Mouse (Mus musculus) hindbrain, embryonic 15.5 days (tissue): Measurements from ENCODE around the gene Gm20458. TPM values are rescaled to one million over a fixed set of nuclear protein-coding genes. Genes with fewer than 3 reads are reported as not detected.

Source experiments
- ATAC-seq: fragments of 200-750 bp; cut with Nextera tagmentation; 2 replicates; pipeline ENCODE4 v1.8.0; 2017; ENCODE audit warnings: low read depth, moderate number of reproducible peaks, moderate TSS enrichment; ENCODE audit not compliant: low FRiP score
- H3K27ac ChIP-seq: fragments of 300-500 bp; sonication (generic); replicated peaks from 2 replicates; pipeline ENCODE4 v1.5.1; 2015; ENCODE audit warnings: mild to moderate bottlenecking, inconsistent platforms
- H3K27me3 ChIP-seq: fragments of 300-500 bp; sonication (generic); 2 replicates; pipeline ENCODE4 v1.6.1; 2015; ENCODE audit warnings: control low read depth, inconsistent platforms
- H3K36me3 ChIP-seq: fragments of 300-500 bp; sonication (generic); 2 replicates; pipeline ENCODE4 v1.6.1; 2015; ENCODE audit warnings: control low read depth, inconsistent platforms
- H3K4me1 ChIP-seq: fragments of 300-500 bp; sonication (generic); replicated peaks from 2 replicates; pipeline ENCODE4 v1.6.1; 2015; ENCODE audit warnings: control low read depth, inconsistent platforms
- H3K4me2 ChIP-seq: fragments of 300-500 bp; sonication (generic); 2 replicates; pipeline ENCODE4 v1.6.1; 2015; ENCODE audit warnings: moderate library complexity, mild to moderate bottlenecking, inconsistent platforms
- H3K4me3 ChIP-seq: fragments of 300-500 bp; sonication (generic); 2 replicates; pipeline ENCODE4 v1.5.1; 2015; ENCODE audit warnings: mild to moderate bottlenecking, inconsistent platforms
- H3K9ac ChIP-seq: fragments of 300-500 bp; sonication (generic); 2 replicates; pipeline ENCODE4 v1.6.1; 2015; ENCODE audit warnings: inconsistent platforms
- H3K9me3 ChIP-seq: fragments of 300-500 bp; sonication (generic); 2 replicates; pipeline ENCODE4 v1.6.1; 2016; ENCODE audit warnings: control low read depth, inconsistent platforms
- whole genome bisulfite sequencing: fragments of 180-500 bp; shearing (Covaris S2); methylation state at CpG from one replicate; pipeline ENCODE4 v1.1.7; 2015; 5-methylcytosine and 5-hydroxymethylcytosine counted together
- polyA plus RNA-seq: library from polyadenylated mRNA; unstranded; fragments of >200 nt; fragmentation: Nextera tagmentation; extraction: Ambion mirVana; gene quantifications from 2 replicates; pipeline ENCODE4 v1.2.1, GENCODE M21; 2015

Gm20458 gene
- polyA plus RNA-seq, 1 experiment from 2014 or later, result 6.6 TPM

GRCm38 (mm10) chr2:164457942-164458341 is 2.8 kb upstream of the Gm20458 start:
- no peaks in the 10 kb centered on the region for H3K9me3 ChIP-seq
- H3K9ac ChIP-seq, result no peak overlapping the region
- 60% methylated on average over 7 of the region's 7 CpGs for WGBS

DNA sequence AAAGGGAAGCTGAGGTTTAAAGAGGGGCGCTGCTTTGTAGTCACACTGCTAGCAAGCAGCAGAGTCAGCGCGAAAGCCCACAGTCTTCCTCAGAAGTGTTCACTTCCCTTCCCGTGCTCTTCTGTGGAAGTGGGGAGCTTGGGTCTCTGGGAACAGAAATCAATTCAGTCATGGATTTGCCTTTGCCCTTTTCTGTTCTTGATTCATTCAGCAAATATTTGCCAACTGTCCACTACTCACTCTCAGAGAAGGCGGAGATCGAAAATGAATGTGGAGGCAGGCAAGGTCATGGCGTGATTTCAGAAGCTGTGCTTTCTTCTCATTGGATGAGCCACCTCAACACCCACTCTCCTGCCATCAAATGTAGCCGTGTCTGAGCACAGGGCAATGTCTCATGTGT is 2.2 kb upstream of the Gm20458 start:
- no peaks in the 10 kb centered on the region for H3K9me3 ChIP-seq
- H3K9ac ChIP-seq, result no peak overlapping the region
- WGBS, result 91% methylated on average over 8 of the region's 8 CpGs
- no peak for ATAC-seq
- no peak overlapping the region for H3K4me3 ChIP-seq
- peaks cover 5% of the 10 kb centered on the region; the same call in 1 of the 2 replicates for H3K36me3 ChIP-seq
- no peak overlapping the region for H3K27ac ChIP-seq
- H3K4me1 ChIP-seq, result peaks cover 18% of the 10 kb centered on the region
- no peaks in the 10 kb centered on the region for H3K27me3 ChIP-seq
- no peak overlapping the region for H3K4me2 ChIP-seq

More at GRCm38 (mm10) chr2:164457942-164458341, 2.8 kb upstream of the Gm20458 start:
- ATAC-seq, result no peak
- Histone ChIP-seq H3K27ac (no peak overlapping the region), H3K27me3 (no peaks in the 10 kb centered on the region), H3K36me3 (0 out of 2 replicates have a peak, but pooled peaks cover 3% of the 10 kb centered on the region), H3K4me1 (peaks cover 14% of the 10 kb centered on the region), H3K4me3 (no peak overlapping the region), H3K4me2 (no peak overlapping the region)

DNA sequence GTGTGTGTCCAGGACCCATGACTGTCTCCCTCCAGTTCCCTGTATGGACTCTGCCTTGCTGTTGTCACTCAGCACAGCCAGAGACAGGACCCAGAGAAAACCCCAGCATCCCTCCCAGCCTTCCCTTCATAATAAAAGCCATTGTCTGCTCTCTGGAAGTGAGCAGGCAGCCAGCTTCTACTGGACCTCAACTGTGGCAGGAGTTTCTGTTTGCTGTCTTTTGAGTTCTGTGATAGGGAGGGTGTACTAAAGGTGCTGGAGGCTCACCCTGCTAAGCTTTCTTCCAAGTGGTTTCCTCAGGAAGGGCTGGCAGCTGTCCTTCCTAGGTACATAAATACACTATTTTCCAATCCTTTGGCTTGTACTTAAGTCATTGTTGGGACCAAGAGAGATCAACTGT is 4.4 kb downstream of the Gm20458 start:
- Histone ChIP-seq H3K4me2 (no peak overlapping the region), H3K9ac (no peak overlapping the region), H3K4me1 (peaks cover 18% of the 10 kb centered on the region), H3K36me3 (peaks cover 41% of the 10 kb centered on the region), H3K9me3 (no peaks in the 10 kb centered on the region), H3K27ac (no peak overlapping the region), H3K4me3 (no peak overlapping the region), H3K27me3 (no peaks in the 10 kb centered on the region)
- ATAC-seq, result no peak

GRCm38 (mm10) chr2:164466787-164467186 is 6.0 kb downstream of the Gm20458 start:
- no peaks in the 10 kb centered on the region for H3K9me3 ChIP-seq
- H3K4me3 ChIP-seq, result no peak overlapping the region
- peaks cover 51% of the 10 kb centered on the region for H3K36me3 ChIP-seq
- H3K9ac ChIP-seq, result no peak overlapping the region
- 87% methylated on average over 5 of the region's 5 CpGs for WGBS
- ATAC-seq, result no peak
- peaks cover 16% of the 10 kb centered on the region for H3K4me1 ChIP-seq
- H3K4me2 ChIP-seq, result no peak overlapping the region
- no peak overlapping the region for H3K27ac ChIP-seq
- no peaks in the 10 kb centered on the region for H3K27me3 ChIP-seq

DNA sequence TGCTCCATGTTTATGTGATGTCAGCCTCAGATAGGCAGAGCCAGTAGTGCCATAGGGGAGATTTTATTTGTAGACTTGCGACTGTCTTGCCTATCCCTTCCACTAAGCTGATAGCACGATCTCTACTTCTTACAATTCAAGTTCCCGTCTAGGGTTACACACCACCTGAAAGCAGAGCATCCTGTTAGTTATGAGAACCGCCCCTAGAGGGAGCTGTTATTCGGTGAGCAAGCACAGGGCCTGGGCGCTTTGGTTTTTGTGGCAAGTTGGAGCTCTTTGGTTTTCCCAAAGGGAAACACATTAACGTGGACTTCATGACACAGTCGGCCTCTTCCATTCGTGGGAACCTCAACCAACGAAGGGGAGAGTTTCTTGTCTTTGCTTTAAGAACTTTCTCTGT is 9.5 kb downstream of the Gm20458 start:
- Histone ChIP-seq H3K4me1 (no peaks in the 10 kb centered on the region), H3K9me3 (no peaks in the 10 kb centered on the region), H3K4me2 (no peak overlapping the region), H3K27ac (no peak overlapping the region), H3K36me3 (peaks cover 43% of the 10 kb centered on the region), H3K4me3 (no peak overlapping the region), H3K9ac (no peak overlapping the region), H3K27me3 (no peaks in the 10 kb centered on the region)
- 33% methylated on average over 10 of the region's 10 CpGs for WGBS
- ATAC-seq, result no peak

DNA sequence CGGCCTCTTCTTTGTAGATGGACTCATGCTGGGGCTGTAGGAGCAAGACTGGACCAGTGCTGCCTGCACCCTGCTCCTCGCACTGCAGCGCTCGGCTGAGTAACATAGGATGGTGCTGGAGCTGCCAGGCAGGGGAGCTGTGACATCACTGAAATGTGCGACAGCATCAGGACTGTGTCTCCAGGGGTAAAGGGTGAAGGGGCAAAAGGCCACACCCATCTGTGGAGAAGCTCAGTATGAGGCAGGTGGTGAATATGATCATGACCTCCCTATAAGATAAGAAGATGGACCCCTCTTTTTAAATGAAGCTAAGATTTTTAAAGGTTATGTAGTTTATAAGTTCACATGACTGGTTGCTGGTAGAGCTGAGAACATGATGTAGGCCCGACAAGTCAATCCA is 12.9 kb downstream of the Gm20458 start, which contains the start of gene Trp53tg5:
Gene Trp53tg5 (minus strand): TSS at position 101 of the 400 bp plus-strand sequence.
- Histone ChIP-seq H3K9ac (no peak within 1 kb of the TSS), H3K4me2 (no peak within 1 kb of the TSS), H3K4me3 (no peak within 1 kb of the TSS), H3K9me3 (no peaks in the 10 kb centered on the region), H3K4me1 (no peaks in the 10 kb centered on the region), H3K27me3 (no peaks in the 10 kb centered on the region), H3K27ac (no peak within 1 kb of the TSS), H3K36me3 (peaks cover 34% of the 10 kb centered on the region)
- ATAC-seq, result no peak
- 81% methylated on average over 6 of the region's 6 CpGs for WGBS

- H3K4me1 ChIP-seq, result peaks cover 17% of the 10 kb centered on the region
- peak within 1 kb of the TSS; percentile 98 for H3K4me2 ChIP-seq
- peak within 1 kb of the TSS; percentile 60 for H3K9ac ChIP-seq
- 2% methylated on average over 26 of the region's 26 CpGs for WGBS
- H3K27ac ChIP-seq, result peak within 1 kb of the TSS; percentile 28
- H3K9me3 ChIP-seq, result no peaks in the 10 kb centered on the region
- H3K27me3 ChIP-seq, result 0 out of 2 replicates have a peak, but pooled peaks cover 3% of the 10 kb centered on the region
- peak within 1 kb of the TSS; percentile 64 for H3K4me3 ChIP-seq
- ATAC-seq, result peak; percentile 62
- H3K36me3 ChIP-seq, result peaks cover 16% of the 10 kb centered on the region
Observed at GRCm38 (mm10) chr2:164485681-164486257, 25.0 kb downstream of the Gm20458 start, which contains the start of gene Dbndd2. Gene Dbndd2, plus strand, starts transcription at chr2:164486106.

- H3K4me1 ChIP-seq, result peaks cover 17% of the 10 kb centered on the region
- no peaks in the 10 kb centered on the region for H3K9me3 ChIP-seq
- peak; percentile 81 for ATAC-seq
- under 1% methylated on average over 65 of the region's 90 CpGs for WGBS
- peak overlapping the region; percentile 98 for H3K4me2 ChIP-seq
- peak overlapping the region; percentile 60 for H3K9ac ChIP-seq
- peak overlapping the region; percentile 28 for H3K27ac ChIP-seq
- peak overlapping the region; percentile 64 for H3K4me3 ChIP-seq
- 0 out of 2 replicates have a peak, but pooled peaks cover 3% of the 10 kb centered on the region for H3K27me3 ChIP-seq
- H3K36me3 ChIP-seq, result peaks cover 16% of the 10 kb centered on the region
Observed at GRCm38 (mm10) chr2:164486258-164487114, 25.7 kb downstream of the Gm20458 start.

DNA sequence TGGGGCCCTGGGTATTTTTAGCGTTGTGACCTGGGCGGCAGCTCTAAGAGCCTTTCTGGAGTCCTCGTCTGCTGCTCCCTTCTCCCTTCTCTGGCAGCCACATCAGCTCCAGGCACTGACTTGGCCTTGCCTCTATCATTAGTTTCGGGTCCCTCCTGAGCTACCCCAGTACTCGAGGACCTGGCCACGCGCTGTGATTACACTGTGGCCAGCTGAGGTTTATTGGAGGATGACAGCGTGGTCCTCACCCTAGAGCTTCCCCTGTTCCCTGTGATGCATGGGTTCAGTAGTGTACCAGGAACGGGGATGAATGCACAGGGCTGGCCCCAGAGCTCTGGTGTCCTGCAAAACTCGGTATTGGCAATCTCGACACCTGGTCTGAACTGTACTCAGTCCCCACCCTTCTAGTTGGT is 26.4 kb downstream of the Gm20458 start:
- Histone ChIP-seq H3K4me1 (peaks cover 17% of the 10 kb centered on the region), H3K36me3 (peaks cover 16% of the 10 kb centered on the region), H3K4me3 (peak overlapping the region; percentile 64), H3K4me2 (peak overlapping the region; percentile 98), H3K9me3 (no peaks in the 10 kb centered on the region), H3K27ac (no peak overlapping the region), H3K27me3 (0 out of 2 replicates have a peak, but pooled peaks cover 3% of the 10 kb centered on the region), H3K9ac (peak overlapping the region; percentile 60)
- peak; percentile 42; the same call in 1 of the 2 replicates for ATAC-seq
- WGBS, result 12% methylated on average over 11 of the region's 11 CpGs

- no peak for ATAC-seq
- Histone ChIP-seq H3K9ac (no peak overlapping the region), H3K27me3 (0 out of 2 replicates have a peak, but pooled peaks cover 3% of the 10 kb centered on the region), H3K27ac (no peak overlapping the region), H3K4me1 (peaks cover 17% of the 10 kb centered on the region), H3K9me3 (no peaks in the 10 kb centered on the region), H3K36me3 (peaks cover 16% of the 10 kb centered on the region), H3K4me3 (0 out of 2 replicates have a peak overlapping the region, but pooled peaks have one; percentile 64), H3K4me2 (peak overlapping the region; percentile 98)
- 54% methylated on average over 9 of the region's 9 CpGs for WGBS
Observed at GRCm38 (mm10) chr2:164487812-164488211, 27.0 kb downstream of the Gm20458 start.

DNA sequence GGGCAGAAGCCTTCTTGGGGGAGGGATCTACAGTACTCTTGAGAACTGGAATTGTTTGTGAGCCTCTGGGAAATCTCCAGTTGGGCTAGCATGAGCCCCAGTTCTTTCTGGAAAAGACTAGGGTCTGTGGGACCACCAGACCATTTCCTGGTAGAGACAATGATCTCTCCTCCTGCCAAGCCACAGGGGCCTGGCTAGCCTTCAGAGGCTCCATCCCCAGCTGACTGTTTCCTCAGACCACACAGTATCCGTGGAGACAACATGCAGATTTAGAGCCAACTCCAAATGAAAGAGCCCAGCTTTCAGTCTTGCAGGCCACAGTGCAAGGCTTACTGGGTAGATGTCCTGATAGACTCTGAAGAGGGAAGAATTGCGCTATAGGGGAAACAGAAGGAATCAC is 33.4 kb downstream of the Gm20458 start:
- Histone ChIP-seq H3K36me3 (peaks cover 14% of the 10 kb centered on the region), H3K4me3 (no peak overlapping the region)
- ATAC-seq, result peak; percentile 49; the same call in 1 of the 2 replicates

DNA sequence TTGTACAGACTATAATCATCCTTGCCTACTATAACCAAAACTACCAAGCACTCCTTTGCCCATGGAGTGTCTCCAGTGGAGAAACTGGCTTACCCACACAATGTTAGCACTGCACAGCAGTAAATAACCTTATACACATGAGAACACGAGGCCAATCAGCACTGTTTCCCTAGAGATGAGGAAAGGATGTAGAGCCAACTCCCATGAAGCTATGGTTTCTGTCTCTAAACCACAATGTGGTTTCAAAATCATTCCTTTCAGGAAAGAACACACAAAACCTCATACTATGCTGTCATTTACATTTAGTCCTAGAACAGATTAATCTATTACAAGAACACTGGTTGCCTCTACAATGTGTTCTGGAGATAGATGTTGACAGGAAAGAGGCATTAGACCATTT is 35.6 kb downstream of the Gm20458 start:
- Histone ChIP-seq H3K9ac (no peak overlapping the region), H3K36me3 (peaks cover 15% of the 10 kb centered on the region), H3K27ac (no peak overlapping the region), H3K4me3 (peak overlapping the region; percentile 58), H3K4me1 (peaks cover 23% of the 10 kb centered on the region), H3K4me2 (peak overlapping the region; percentile 89), H3K27me3 (no peaks in the 10 kb centered on the region), H3K9me3 (no peaks in the 10 kb centered on the region)
- 59% methylated on average over 1 of the region's 1 CpGs for WGBS
- no peak for ATAC-seq

More for the DNA sequence above, 33.4 kb downstream of the Gm20458 start:
- no peak overlapping the region for H3K4me2 ChIP-seq
- no peaks in the 10 kb centered on the region for H3K27me3 ChIP-seq
- no peak overlapping the region for H3K9ac ChIP-seq
- H3K4me1 ChIP-seq, result peaks cover 19% of the 10 kb centered on the region
- H3K27ac ChIP-seq, result no peak overlapping the region
- H3K9me3 ChIP-seq, result no peaks in the 10 kb centered on the region
- 44% methylated on average over 2 of the region's 2 CpGs for WGBS
